Mouse (Mus musculus) urinary bladder, postnatal 14 days (tissue): ENCODE measurements around the gene Col4a2.

Source experiments
- DNase-seq: peaks from one replicate; pipeline ENCODE4 v3.0.0; 2021; ENCODE audit warnings: low spot score

The Col4a2 gene

DNA sequence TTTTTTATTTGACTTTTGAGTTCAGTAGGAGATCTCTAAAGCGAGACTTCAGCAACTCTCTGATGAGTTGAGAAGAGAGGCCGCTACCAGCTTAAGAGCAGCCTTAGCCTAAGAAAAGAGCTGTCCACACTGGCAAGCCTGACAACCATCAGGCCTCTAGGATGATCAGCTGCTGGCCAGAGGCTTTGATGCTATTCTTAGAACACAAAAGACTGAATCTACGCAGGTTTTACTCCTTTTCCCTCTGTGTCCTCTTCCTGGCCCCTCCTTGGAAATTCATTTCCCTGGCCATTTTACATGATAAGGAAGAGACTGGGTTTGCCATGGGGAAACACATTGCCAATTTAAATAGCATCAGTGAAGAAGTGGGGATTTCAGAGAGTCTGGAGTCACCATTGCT lies 70.8 kb downstream of the Col4a2 start:
- no peak for DNase-seq

GRCm38 (mm10) chr8:11384841-11385240 lies 72.2 kb downstream of the Col4a2 start:
- peak; percentile 53 for DNase-seq

DNA sequence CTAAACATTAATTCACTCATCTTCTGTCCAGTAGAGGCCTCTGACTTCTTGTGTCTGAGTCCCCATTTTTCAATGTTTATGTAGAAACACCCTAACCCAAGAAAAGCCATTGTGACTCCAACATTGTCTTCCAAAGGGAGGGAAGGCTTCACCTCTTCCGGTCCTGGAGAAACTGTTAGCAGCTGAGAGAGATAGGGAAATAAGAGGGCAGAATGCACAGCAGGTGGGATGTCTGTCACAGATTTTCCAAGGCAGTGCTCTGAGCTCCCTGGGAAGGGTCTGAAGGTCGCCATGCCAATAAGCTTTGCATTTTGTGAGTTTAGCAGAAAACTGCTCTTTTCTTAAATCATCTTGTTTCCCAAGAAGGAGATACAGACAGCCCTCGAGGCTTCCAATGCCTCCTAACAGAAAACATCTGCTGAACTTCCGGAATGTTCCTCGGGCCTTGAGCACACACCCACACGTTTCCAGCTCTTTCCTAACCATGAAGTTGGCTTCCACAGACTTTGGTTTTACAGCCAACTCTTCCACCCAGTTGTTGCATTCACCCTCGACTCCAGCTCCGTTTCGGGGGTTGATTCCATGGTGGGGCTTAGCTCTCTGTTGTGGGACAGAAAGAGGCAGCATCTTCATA lies 72.8 kb downstream of the Col4a2 start:
- peak; percentile 54 for DNase-seq

DNA sequence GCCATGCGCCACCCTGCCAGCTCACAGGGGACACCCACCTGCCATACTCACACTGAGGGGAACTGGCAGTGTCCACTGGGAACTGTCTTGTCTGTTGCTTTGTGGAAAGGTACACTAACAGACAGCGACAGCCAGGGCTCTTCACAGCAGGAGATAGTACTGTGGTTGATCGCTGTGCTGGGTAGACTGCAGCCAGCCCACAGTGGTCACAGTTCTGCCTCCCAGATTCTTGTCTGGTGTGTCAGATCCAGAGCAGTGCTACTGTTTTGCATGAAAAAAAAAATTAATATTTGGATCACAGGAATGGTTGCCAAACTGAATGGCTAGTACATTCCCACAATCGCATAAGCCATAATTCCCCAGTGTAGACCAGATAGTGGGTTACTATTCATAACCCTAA lies 74.7 kb downstream of the Col4a2 start:
- DNase-seq: no peak

DNA sequence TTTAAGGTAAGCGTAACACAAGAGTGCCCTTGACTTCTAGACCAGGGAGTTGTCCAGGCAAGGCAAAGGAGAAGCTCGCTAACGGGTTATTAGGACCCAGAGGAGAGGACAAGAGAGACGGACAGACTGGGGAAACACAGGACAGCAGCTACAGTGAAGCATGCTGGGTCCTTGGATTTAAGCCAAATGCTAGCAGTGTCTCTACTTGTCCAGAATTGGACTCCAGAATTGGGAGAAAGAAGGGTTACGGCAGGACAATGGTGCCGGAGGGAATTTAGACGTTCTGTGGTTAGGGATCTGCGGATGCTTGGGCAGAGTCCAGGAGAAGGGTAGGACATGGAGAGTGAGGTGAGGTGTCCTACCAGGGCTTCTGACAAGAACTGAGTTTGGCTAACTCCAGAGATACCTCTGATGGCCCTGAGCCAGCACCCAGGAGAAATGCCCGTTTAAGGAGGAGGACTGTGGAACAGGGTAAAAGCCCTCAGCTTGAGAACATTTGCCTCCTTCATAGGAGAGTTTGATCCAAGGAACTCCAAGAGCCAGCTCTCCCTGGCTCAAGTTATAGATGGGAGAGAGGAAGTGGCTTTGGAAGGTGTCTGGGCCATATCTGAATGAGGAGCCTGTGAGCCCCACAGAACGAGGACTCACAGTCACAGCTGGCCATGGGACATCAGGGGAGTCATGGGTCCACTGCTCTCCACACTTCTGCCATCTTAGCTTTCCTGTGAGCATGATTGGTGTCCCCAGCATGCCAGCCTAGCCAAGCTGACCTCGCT lies 76.9 kb downstream of the Col4a2 start:
- no peak for DNase-seq

DNA sequence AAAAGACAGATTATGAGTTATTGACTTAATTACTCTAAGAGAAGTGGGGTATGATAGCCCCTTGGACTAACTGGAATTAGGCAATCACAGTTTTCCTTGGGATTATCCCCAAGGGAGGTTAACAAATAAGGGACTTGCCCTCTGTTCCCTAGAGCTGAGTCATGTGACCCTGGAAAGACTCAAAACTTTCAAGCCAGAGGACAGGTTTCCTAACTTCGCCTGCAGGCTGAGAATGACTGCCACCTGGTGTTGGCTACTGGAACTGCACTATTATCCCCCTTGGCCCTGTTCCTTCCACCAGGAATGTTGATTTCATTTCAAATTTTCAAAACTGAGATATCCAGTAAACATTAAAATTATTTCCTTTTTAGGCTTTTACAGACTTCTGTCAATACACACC lies 80.1 kb downstream of the Col4a2 start:
- peak; percentile 79 for DNase-seq

- peak; percentile 55 for DNase-seq
These were observed 80.6 kb downstream of the Col4a2 start for GRCm38 (mm10) chr8:11393161-11393560.

GRCm38 (mm10) chr8:11393607-11394006 lies 81.0 kb downstream of the Col4a2 start:
- DNase-seq: no peak

DNA sequence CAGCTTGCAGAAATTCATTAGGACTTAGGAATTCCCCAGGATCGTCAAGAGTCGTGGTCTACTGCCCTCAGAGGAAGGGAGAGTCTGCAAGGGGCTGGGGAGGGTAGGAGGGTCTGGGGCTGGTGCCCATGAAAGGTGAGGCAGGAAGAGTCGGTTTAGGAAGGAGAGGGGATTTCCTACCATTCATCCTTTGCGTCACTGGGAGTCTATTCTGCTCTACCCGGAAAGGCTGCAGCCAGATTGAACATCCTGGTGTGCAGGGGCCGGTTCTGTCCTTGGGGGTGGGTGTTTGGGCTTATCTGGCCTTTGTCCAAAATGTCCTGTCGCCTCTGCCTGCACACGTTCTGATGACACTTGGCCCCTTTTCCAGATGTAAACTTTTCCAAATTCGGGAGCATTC lies 82.2 kb downstream of the Col4a2 start:
- no peak for DNase-seq

GRCm38 (mm10) chr8:11395601-11396000 lies 83.0 kb downstream of the Col4a2 start:
- DNase-seq: no peak

GRCm38 (mm10) chr8:11396111-11396510 lies 83.5 kb downstream of the Col4a2 start:
- DNase-seq: no peak

- DNase-seq: no peak
These were observed 84.5 kb downstream of the Col4a2 start for GRCm38 (mm10) chr8:11397126-11397525.

DNA sequence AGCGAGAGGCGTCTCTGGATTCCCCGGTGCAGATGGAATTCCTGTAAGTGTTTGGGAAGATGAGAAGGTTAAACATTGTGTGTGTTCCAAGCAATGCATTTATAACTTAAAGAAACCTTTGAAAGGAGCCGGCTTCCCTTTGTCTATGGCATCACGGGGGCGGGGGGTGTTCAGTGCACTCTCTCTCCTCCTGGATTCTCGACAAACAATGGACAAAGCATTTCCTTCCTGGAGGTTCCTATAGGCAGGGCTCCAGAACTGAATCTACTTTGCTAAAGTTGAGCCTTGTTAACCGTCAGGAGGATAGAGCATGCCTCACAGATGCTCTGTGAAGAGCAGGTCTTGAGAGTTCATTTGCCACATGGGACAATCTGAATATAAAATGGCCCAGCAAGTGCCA lies 87.1 kb downstream of the Col4a2 start:
- DNase-seq: no peak

DNA sequence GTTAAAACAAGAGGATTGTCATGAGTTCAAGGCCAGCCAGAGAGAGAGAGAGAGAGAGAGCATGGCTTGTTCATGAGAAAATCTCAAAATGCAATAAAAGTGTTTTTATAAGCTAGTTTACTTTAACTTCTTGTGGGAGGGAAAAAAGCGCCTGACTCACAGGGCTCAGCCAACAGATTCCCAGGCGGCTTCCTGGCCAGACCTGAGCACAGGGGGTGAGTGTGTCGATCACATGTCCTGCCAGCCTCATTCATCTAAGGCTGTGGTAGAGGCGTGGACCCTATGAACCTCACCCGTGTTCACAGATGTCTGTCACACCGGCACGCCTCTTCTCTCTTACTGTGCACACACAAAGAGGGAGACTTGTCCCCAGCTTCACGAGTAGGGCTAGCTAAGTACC lies 87.6 kb downstream of the Col4a2 start:
- peak; percentile 49 for DNase-seq

- no peak for DNase-seq
These were observed 88.6 kb downstream of the Col4a2 start for GRCm38 (mm10) chr8:11401183-11401582.

GRCm38 (mm10) chr8:11402220-11402619 lies 89.6 kb downstream of the Col4a2 start:
- DNase-seq: no peak

- DNase-seq: no peak
These were observed 91.2 kb downstream of the Col4a2 start for GRCm38 (mm10) chr8:11403813-11404212.

GRCm38 (mm10) chr8:11404614-11405013 lies 92.0 kb downstream of the Col4a2 start:
- DNase-seq: no peak

GRCm38 (mm10) chr8:11405722-11406481 lies 93.3 kb downstream of the Col4a2 start:
- DNase-seq: peak; percentile 65

GRCm38 (mm10) chr8:11411504-11412124 lies 99.0 kb downstream of the Col4a2 start:
- DNase-seq: peak; percentile 49

GRCm38 (mm10) chr8:11412450-11412849 lies 99.8 kb downstream of the Col4a2 start:
- no peak for DNase-seq

DNA sequence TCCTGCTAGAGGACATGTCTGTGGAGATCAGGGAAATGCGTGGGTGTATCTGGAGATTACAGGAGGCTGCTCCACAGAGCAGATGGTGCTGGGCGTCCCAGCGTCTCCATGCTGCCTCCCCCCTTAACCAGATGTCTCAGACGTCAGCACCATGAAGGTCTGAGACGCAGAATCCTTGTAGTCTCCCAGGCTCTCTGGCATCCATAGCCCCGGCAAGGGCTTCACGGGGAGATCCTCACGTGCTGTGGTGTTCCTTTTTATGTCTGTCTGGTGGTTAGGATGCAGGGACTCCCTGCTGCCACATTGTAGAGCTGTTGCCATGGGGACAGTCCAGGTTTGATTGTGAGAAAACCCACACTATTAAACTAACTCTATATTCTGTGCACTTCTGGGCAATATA lies 101.7 kb downstream of the Col4a2 start:
- DNase-seq: no peak

GRCm38 (mm10) chr8:11415089-11415488 lies 102.5 kb downstream of the Col4a2 start:
- no peak for DNase-seq
